Mouse (Mus musculus): ENCODE measurements at regions not wholly inside any gene's neighbourhood (a gene's known extent, or its start where the extent isn't known, plus 50 kb on each side); places are given as distances from the start of the nearest gene placed in this dataset.
A peak's percentile ranks its signal among the peaks of the same experiment; 100 is the strongest.

DNA sequence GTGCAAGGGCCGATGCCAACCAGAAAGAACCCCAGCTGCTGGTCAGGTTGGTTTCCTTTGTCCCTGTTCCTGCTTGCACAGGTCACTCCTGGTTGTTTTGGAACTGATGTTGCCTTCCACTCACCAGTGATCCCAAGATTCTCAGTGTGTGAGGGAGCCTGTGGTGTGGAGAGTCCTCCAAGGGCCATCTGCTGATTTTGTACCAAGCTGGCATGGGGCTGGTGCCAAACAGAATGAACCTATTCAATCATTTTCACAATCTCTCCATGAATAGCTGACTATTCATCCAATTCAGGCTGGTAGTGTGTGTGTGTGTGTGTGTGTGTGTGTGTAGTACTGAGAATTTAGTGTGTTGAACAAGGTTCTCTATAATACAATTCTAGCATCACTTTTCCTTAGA is 402.8 kb upstream of the Cntnap5b start:
- no peak overlapping the region for H3K4me3 ChIP-seq (ENCODE audit: low read length)
- no peaks in the 10 kb centered on the region for H3K4me1 ChIP-seq (ENCODE audit: insufficient read depth, low read length)
- H3K27me3 ChIP-seq (ENCODE audit: insufficient read depth, low read length): no peaks in the 10 kb centered on the region
- TF ChIP-seq CTCF (IDR thresholded peaks at IDR 0.05; ENCODE audit: low read depth): no peak
- no peak overlapping the region for H3K4me2 ChIP-seq (ENCODE audit: low read depth, low read length)
- H3K9me3 ChIP-seq (ENCODE audit: low read length): no peaks in the 10 kb centered on the region
- H3K27ac ChIP-seq: no peak overlapping the region
- H3K9ac ChIP-seq (replicated peaks; ENCODE audit: low read length): no peak overlapping the region
- ATAC-seq: no peak
- WGBS: 90% methylated on average over 1 of the region's 1 CpGs
- no peaks in the 10 kb centered on the region for H3K36me3 ChIP-seq (ENCODE audit: insufficient read depth, low read length)
- DNase-seq (ENCODE audit: low spot score): peak; percentile 12

DNA sequence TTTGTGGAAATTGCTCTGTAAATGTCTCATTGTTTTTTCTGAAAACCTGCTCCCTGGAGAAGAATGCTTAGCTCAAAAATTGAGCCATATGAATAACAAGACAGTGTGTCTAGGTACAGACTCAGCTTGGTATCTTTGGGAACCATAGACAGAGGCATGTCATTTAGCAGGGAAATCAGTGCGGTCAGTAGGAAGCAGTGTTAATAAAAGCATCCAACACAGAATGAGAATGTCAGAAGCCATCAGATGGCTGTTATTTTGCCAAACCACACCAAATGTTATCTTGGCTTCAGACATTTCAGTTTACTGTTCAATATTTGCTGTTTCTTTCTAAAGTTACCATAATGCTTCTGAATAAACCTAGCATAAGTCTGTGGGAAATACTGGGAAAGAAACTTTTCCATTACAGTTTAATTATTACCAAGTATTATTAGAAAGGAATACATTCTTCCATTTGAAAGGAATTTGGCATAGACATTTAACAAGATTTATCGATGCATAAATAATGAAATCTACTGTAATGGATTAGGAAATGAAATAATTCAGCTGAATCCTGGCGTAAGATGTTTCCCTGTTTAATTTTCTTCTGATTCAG is 402.1 kb upstream of the Cntnap5b start:
- Histone ChIP-seq H3K27me3 (ENCODE audit: insufficient read depth, low read length) (no peaks in the 10 kb centered on the region), H3K27ac (no peak overlapping the region), H3K9ac (replicated peaks; ENCODE audit: low read length) (no peak overlapping the region), H3K4me3 (ENCODE audit: low read length) (no peak overlapping the region), H3K9me3 (ENCODE audit: low read length) (no peaks in the 10 kb centered on the region), H3K4me2 (ENCODE audit: low read depth, low read length) (no peak overlapping the region), H3K4me1 (ENCODE audit: insufficient read depth, low read length) (no peaks in the 10 kb centered on the region), H3K36me3 (ENCODE audit: insufficient read depth, low read length) (no peaks in the 10 kb centered on the region)
- TF ChIP-seq CTCF (IDR thresholded peaks at IDR 0.05; ENCODE audit: low read depth): no peak
- DNase-seq (ENCODE audit: low spot score) (peak; percentile 18), ATAC-seq (no peak)
- 74% methylated on average over 3 of the region's 3 CpGs for WGBS

DNA sequence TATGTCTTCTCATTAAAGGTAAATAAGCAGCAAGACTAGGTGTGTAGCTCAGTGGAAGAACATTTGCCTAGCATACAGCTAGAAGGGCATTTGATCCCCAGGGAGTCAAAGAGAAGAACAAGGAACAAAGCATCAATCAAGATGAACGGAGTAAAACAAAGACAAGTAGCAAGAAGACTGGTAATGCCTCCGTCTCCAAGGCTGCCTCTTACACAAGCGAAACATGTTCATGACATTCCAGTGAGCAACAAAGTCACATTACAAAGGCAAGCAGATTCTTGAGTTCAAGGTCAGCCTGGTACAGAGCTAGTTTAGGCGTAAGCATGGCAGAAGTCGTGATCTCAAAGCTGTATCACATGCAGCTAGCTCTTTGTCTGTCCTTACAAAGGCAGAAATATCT is 376.8 kb upstream of the Cntnap5b start:
- no peak overlapping the region for H3K4me3 ChIP-seq (ENCODE audit: low read length)
- no peak for TF ChIP-seq CTCF (IDR thresholded peaks at IDR 0.05; ENCODE audit: low read depth)
- no peak overlapping the region for H3K9ac ChIP-seq (replicated peaks; ENCODE audit: low read length)
- H3K27ac ChIP-seq: no peak overlapping the region
- no peak overlapping the region for H3K4me2 ChIP-seq (ENCODE audit: low read depth, low read length)
- WGBS: 57% methylated on average over 5 of the region's 5 CpGs
- no peaks in the 10 kb centered on the region for H3K4me1 ChIP-seq (ENCODE audit: insufficient read depth, low read length)
- ATAC-seq (no peak), DNase-seq (ENCODE audit: low spot score) (no peak)
- no peaks in the 10 kb centered on the region for H3K27me3 ChIP-seq (ENCODE audit: insufficient read depth, low read length)
- no peaks in the 10 kb centered on the region for H3K36me3 ChIP-seq (ENCODE audit: insufficient read depth, low read length)
- H3K9me3 ChIP-seq (ENCODE audit: low read length): no peaks in the 10 kb centered on the region

Data from hindbrain, postnatal 0 days (tissue).